Mouse (Mus musculus) adrenal gland, adult 2 months (tissue): ENCODE measurements around the gene Galnt10. TPM values are rescaled to one million over a fixed set of nuclear protein-coding genes. Genes with fewer than 3 reads are reported as not detected.

Source experiments
- DNase-seq: peaks from one replicate; pipeline ENCODE4 v3.0.0; 2021
- long read RNA-seq: library from polyadenylated mRNA; stranded (forward); transcript quantifications from one replicate; pipeline ENCODE4 v2.0.0, GENCODE M21; 2021
- polyA plus RNA-seq: library from polyadenylated mRNA; depleted of rRNA; stranded (reverse); fragments of >200 nt; gene quantifications from 2 replicates; pipeline ENCODE4 v1.2.3, GENCODE M21; 2012; rRNA removed
- total RNA-seq, 2 experiments: library from RNA; stranded (reverse); gene quantifications; 2 replicates each; pipeline ENCODE4 v1.2.3; 2021

Galnt10 gene
- total RNA-seq (10 to 100 TPM; 50.2 to 54.5 TPM), polyA plus RNA-seq (23.7 and 33.8 TPM in 2 replicates)
- long read RNA-seq, full-length matches to known transcripts: 40 of 64 reads
- long read RNA-seq, partial matches to known transcripts: 5 of 64 reads
- long read RNA-seq, other reads (novel, unspliced or antisense): 19 of 64 reads

DNA sequence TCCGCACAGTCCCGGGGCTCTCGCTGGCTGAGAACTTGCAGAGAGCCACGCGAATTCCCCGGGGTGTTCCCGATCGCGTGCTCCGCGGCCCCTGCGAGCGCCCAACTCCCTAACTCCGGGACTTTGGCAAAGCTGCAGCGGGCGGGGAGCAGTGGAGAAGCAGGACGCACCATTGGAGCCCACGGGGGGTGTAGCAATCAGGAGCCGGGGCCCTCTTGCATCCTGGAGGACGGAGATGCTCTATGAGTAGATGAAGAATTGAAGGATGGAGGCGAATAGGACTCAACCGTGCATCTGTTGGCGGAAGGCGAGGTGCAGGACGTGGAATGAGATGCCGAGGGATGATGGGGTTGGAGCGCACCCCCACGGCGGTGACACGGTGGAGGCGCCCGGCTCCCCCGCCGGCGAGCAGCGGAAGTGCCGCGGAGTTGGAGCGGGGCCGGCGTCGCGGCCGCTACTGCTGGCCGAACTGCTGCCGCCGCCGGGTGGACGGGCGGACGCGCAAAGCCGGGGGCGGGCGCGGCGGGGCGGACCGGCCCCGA lies at the start of gene Galnt10:
Gene Galnt10, plus strand, starts transcription at position 425 of the 542 bp plus-strand sequence.
- DNase-seq: peak; percentile 92

- DNase-seq: no peak
These were observed 49.3 kb upstream of the Galnt10 start for GRCm38 (mm10) chr11:57595899-57596298.

GRCm38 (mm10) chr11:57598161-57598560 lies 47.1 kb upstream of the Galnt10 start:
- no peak for DNase-seq

- DNase-seq: no peak
These were observed 45.9 kb upstream of the Galnt10 start for GRCm38 (mm10) chr11:57599304-57599703.

DNA sequence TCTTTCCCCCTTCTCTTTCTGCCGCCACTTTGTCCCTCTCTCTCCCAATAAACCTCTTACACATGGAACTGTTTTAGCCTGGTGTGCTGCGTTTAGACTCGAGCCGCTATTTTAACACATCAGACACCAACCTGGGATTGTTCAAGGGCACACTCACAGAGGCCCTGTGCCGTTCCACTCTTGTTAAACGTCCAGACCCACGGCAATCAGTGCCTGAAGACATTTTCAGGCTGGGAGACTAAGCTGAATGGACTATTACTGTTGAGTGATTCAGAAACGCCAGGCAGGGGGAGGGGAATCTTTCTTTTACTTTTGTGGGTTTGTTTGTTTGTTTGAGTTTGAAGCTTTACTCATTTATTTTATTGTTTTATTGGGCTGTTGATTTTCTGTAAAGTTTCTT lies 45.1 kb upstream of the Galnt10 start:
- DNase-seq: no peak

GRCm38 (mm10) chr11:57600621-57601121 lies 44.6 kb upstream of the Galnt10 start:
- no peak for DNase-seq

GRCm38 (mm10) chr11:57601806-57602455 lies 43.3 kb upstream of the Galnt10 start:
- DNase-seq: no peak

DNA sequence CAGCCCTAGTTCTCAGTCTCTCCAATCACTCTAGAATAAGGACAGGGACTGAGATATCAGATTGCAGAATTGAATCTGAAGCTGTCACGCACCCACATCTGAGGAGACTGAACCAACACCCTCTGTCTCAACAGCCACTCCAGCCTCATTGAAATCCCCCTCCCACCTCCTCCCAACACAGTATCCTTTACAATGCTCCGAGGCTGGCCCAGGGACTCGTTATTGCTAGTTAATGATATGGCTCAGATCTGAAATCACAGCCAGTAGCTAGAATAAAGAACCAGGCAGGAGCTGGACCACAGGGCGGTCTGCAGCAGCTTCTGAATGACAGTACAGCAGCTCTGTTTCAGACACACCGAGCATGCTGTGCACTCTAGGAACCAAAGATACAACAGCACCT lies 40.2 kb upstream of the Galnt10 start:
- no peak for DNase-seq

GRCm38 (mm10) chr11:57605660-57606059 lies 39.6 kb upstream of the Galnt10 start:
- no peak for DNase-seq

DNA sequence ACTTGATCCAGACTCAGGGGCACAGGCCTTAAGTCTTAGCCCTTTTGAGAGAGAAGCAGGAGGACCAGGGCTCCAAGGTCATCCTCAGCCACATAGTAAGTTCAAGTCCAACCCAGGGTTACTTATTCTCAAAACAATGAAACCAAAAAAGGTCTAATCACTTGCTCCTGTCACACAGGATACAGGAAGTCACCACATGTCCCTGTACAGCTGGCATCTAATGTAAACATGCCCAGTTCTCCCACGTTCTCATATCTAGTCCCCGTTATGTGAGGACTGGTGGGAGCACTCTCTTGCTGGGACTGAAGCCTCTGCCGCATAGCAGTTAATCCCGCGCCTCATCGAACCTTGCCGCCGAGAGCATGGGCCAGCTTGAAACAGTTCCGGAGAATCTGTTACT lies 30.7 kb upstream of the Galnt10 start:
- DNase-seq: no peak

DNA sequence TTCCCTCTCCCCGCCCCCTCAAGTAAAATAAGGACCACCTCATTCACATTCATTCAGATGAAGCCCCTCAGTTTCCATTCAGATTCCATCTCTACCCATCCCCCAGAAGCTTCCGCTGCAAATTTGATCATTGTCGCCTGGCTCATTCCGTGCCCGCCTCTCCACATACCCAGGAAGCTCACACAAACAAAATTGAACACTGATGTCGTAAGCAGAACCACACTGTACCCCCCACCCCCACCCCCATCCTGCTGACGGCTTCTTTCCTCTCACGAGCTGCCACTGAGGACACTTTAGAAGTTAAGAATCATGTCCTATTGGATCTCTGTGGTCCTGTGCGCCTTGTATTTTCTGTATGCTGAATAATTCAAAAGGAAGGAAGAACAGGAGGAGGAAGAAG lies 30.0 kb upstream of the Galnt10 start:
- DNase-seq: no peak

DNA sequence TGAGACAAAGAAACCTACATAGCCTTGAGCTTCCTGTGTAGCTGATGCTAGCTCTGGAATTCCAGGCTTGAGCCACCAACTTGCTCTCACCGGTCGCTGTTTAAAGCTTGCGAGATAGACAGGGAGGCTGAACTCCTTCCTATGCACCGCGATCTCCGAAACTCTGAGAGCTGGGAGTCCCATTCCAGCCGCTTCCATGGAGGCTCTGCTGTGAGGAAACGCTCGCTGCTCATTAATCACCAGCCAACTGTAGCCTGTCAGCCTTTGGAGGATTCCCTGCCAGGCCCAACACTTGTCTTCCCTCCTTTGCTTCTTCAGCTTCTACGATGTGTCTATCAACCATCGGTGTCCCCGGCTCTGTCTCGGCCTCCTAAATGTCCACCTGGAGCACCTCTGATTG lies 29.4 kb upstream of the Galnt10 start:
- no peak for DNase-seq

DNA sequence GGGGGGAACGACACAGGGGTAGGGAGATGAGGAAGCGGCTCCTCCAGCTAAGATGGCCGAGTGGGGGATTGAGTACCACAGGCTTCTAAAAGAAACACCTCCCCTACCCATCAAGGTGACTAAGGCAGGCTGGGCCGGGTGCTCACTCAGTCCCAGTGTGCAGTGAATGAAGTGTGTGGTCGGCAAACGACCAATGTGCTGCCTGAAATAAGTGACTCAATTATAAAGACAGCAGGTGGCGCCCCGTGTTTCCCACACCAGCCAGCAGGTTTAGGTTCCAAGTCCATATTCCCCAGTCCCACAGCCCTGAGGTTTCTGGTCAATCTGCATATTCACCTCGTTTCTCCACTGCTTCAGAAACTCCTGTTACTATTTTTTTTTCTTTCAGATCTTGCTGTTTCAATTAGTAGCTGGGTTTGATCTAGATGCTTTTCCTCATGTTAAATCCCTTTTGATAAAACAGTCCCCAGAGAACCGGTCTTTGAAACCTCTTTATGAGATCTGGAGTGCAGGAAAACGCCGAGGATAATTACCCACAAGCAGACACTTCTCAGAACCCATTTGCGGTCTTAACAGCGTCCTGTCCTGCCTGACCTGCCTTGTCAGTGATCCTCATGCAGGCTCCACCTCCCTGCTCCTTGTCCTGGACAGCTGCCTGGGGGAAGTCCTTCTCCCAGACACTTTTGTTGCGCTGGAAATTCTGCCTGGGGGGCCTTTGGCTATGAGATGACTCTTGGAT lies 27.5 kb upstream of the Galnt10 start:
- peak; percentile 69 for DNase-seq

DNA sequence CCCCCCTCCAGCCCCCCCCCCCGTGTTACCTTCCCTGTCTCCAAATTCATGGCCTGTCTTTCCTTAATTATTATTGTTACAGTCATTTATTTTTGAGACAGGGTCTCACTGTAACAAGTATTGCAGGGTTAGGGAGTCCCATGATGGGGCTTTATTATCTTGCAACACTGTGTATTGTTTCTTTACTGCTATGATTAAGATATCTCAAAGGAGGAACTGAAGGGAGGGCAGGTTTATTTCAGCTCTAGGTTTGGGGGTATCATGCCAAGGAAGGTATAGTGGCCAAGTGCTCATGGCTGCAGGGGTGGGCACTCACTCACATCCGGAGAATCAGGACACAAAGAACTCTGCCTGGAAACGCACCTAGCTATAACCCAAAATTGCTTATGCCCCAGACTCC lies 23.8 kb upstream of the Galnt10 start:
- DNase-seq: no peak

- peak; percentile 65 for DNase-seq
These were observed 23.4 kb upstream of the Galnt10 start for GRCm38 (mm10) chr11:57621876-57622275.

GRCm38 (mm10) chr11:57624490-57624893 lies 20.8 kb upstream of the Galnt10 start:
- DNase-seq: no peak

- no peak for DNase-seq
These were observed 19.8 kb upstream of the Galnt10 start for GRCm38 (mm10) chr11:57625465-57625864.

GRCm38 (mm10) chr11:57627086-57627735 lies 18.0 kb upstream of the Galnt10 start:
- DNase-seq: peak; percentile 61

DNA sequence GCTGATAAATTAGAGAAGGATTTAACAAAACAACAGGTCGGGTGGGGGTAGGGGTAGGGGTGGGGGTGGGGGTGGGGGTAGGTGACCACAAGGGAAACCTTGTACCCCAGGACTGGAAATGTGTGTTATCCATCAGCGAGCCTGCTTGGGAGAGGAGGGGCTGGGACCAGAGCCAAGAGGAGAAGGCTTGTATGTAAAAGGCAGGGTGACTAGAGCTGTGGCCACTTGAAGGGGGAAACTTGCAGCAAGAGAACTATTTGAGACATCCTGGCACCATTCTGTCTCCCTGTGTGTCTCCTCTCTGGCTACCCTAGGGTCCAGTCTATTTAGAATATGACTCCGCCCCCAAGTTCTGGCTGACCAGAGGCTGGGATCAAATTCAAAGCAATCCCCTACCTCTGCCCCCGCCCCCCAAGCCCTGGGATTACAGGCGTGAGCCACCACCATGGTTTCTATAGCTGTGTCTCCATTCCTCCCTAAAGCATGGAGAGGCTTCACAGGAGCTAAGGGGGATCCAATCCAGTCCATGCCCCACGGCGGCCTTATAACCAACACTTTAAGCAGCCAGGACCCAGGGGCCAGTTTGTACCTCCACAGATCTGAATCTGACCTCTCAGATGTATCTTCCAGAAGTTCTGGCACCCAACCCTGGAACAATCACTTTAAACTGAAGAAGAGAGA lies 13.3 kb upstream of the Galnt10 start:
- no peak for DNase-seq

DNA sequence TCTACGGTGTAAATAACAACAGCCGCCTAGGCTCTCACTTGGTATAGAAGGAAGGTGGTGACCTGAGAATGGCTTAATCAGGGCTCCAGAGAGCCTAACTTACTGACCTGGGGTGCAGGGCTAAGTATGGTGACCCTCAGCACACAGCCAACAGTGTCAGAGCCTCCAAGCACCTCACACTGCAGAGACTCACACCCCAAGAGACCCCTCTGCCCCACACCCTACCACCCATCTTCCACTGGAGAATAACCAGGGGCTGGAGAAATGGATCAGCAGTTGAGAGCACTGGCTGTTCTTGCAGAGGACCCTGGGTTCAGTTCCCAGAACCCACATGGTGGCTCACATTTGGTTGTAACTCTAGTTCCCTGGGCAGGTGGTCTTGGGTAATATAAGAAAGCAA lies 12.2 kb upstream of the Galnt10 start:
- DNase-seq: peak; percentile 0

- DNase-seq: peak; percentile 83
These were observed 11.2 kb upstream of the Galnt10 start for GRCm38 (mm10) chr11:57633975-57634585.
